Mouse (Mus musculus) spleen, adult 2 months (tissue): Measurements from ENCODE around the gene Aplp1. TPM values are rescaled to one million over a fixed set of nuclear protein-coding genes. Genes with fewer than 3 reads are reported as not detected.

Experiments
- DNase-seq, 2 experiments: peaks; one replicate each; pipeline versions ENCODE4 v3.0.0 to v3.0.0-alpha.2; 2012 to 2021; ENCODE audit warnings: low spot score in 2 of 2, low read depth in 1 of 2
- H3K27ac ChIP-seq: fragments of 200-500 bp; 2 replicates; pipeline ENCODE4 v1.5.1; 2012; ENCODE audit warnings: low read length, inconsistent platforms; ENCODE audit not compliant: insufficient read depth
- H3K27me3 ChIP-seq: fragments of 200-500 bp; 2 replicates; pipeline ENCODE4 v1.6.1; 2012; ENCODE audit warnings: mild to moderate bottlenecking, moderate library complexity, low read length, inconsistent platforms; ENCODE audit not compliant: control insufficient read depth, insufficient read depth
- H3K36me3 ChIP-seq: fragments of 200-500 bp; 2 replicates; pipeline ENCODE4 v1.6.1; 2012; ENCODE audit warnings: mild to moderate bottlenecking, low read length, inconsistent platforms; ENCODE audit not compliant: control insufficient read depth, insufficient read depth
- H3K4me1 ChIP-seq: fragments of 200-500 bp; 2 replicates; pipeline ENCODE4 v1.6.1; 2011; ENCODE audit warnings: inconsistent platforms; ENCODE audit not compliant: control insufficient read depth, insufficient read depth, insufficient read length
- H3K4me3 ChIP-seq: fragments of 200-500 bp; 2 replicates; pipeline ENCODE4 v1.5.1; 2011; ENCODE audit warnings: mild to moderate bottlenecking, inconsistent platforms; ENCODE audit not compliant: insufficient read depth, insufficient read length; ENCODE audit errors: extremely low read depth
- CTCF ChIP-seq: fragments of 200-500 bp; IDR thresholded peaks from 2 replicates; pipeline ENCODE4 v1.5.1; 2011; ENCODE audit warnings: mild to moderate bottlenecking, inconsistent platforms; ENCODE audit not compliant: insufficient read depth, insufficient read length, insufficient replicate concordance; ENCODE audit errors: extremely low read depth
- POLR2A ChIP-seq: fragments of 200-500 bp; IDR thresholded peaks from 2 replicates; pipeline ENCODE4 v1.6.1; 2011; ENCODE audit warnings: low read depth, low read length, inconsistent platforms
- WGBS: fragments of 180-500 bp; shearing (Covaris S2); methylation state at CpG from one replicate; pipeline ENCODE4 v1.1.7; 2018; 5-methylcytosine and 5-hydroxymethylcytosine counted together
- polyA plus RNA-seq: library from polyadenylated mRNA; depleted of rRNA; stranded (reverse); fragments of >200 nt; gene quantifications from 2 replicates; pipeline ENCODE4 v1.2.3, GENCODE M21; 2012; rRNA removed

Gene Aplp1
- polyA plus RNA-seq = 1.9 and 2.3 TPM in 2 replicates

DNA sequence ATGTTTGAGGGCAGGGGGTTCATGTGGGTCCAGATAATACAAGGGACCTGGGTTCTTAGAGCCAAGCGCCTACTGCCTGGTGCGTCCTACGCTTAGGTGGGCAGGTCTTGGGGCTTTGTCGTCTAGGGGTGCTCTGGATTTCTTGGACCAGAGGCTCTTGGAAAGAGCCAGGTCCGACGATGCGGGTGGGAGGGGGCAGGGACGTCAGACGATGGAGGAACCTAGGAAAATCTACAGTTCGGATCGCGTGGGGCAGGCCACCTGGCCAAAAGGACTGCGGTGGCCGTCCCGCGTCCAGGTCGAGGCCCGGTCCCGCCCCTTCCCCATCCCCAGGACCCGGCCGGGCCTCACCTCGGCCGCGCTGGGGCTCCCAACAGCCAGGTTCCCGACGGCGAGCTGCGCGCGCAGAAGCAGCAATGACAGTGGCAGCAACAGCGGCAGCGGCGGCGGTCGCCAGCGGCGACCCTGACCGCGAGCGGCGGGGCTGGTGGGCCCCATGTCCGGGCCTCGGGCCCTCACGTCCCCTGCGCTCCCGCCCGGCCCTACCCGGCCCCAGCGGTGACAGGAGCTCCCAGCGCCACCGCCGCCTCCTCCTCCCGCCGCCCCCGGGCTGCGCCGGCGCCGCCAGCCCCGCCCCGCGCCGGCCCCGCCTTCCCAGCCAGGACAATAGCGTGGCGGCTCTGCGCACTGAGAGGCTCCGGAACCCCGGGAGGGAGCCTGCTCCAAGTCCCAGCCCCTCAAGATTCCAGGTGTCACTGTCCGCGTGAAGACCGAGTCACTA lies at the start of gene Aplp1:
Gene Aplp1 (minus strand): TSS at position 565 of the 781 bp plus-strand sequence.
- no peak within 1 kb of the TSS for H3K27ac ChIP-seq
- peak in 1 of 2 experiments; percentile 33 for DNase-seq
- no peaks in the 10 kb centered on the region for H3K36me3 ChIP-seq
- peak within 1 kb of the TSS; percentile 48 for H3K4me3 ChIP-seq
- TF ChIP-seq CTCF = no peak
- TF ChIP-seq POLR2A = no peak
- 3% methylated on average over 59 of the region's 72 CpGs for WGBS
- peaks cover 13% of the 10 kb centered on the region for H3K27me3 ChIP-seq
- peaks cover 6% of the 10 kb centered on the region for H3K4me1 ChIP-seq

DNA sequence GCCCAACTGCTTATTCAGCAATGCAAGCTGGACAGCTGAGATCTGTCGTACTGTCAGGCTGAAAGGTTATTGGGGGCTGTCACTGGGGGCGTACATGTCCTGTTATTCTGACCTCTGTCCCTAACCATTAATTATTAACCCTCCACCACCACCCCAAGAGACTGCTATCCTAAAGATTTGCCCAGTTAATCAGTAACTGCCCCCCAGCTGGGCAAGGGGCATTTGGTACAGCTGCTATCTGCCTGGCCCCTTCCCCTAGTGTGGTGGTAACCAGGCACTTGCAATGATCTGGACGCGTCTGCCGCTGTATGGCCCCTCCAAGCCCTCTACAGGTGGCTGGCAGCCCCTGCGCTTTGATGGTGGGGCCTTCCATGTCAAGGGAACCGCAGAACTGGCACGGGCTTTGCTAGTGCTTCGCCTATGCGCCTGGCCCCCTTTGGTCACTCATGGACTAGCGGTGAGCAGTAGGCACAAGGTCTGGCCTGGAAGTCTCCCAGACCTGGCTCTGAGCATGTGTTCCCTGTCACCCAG lies 48.1 kb upstream of the Aplp1 start, which contains the start of gene Prodh2:
Gene Prodh2 (plus strand): TSS at position 222 of the 531 bp plus-strand sequence.
- TF ChIP-seq POLR2A (no peak), CTCF (no peak)
- no peak for DNase-seq
- Histone ChIP-seq H3K27me3 (no peaks in the 10 kb centered on the region), H3K36me3 (no peaks in the 10 kb centered on the region), H3K27ac (no peak within 1 kb of the TSS), H3K4me1 (no peaks in the 10 kb centered on the region), H3K4me3 (no peak within 1 kb of the TSS)
- WGBS = 60% methylated on average over 11 of the region's 11 CpGs

DNA sequence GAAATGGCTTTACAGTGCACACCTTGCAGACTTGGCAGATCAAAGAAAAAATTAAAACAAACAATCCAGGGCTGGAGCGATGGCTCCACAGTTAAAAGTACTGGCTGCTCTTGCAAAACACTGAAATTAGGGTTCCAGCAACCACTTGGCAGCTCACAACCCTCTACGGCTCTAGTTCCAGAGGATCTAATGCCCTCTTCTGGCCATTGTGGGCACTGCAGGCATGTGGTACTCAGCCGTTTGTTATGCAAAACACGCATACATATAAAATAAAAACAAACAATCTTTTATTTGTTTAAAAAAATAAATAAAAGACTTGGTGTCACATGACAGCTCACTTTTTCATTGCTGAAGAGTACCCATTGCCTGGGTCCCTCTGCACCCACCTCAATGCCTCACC lies 47.4 kb upstream of the Aplp1 start:
- WGBS = 16% methylated on average over 4 of the region's 4 CpGs
- Histone ChIP-seq H3K27me3 (no peaks in the 10 kb centered on the region), H3K36me3 (no peaks in the 10 kb centered on the region), H3K27ac (no peak overlapping the region), H3K4me3 (no peak overlapping the region), H3K4me1 (no peaks in the 10 kb centered on the region)
- TF ChIP-seq POLR2A = no peak
- peak; percentile 55; the same call in 1 of the 2 replicates for TF ChIP-seq CTCF
- DNase-seq = peak; percentile 40 to 66

DNA sequence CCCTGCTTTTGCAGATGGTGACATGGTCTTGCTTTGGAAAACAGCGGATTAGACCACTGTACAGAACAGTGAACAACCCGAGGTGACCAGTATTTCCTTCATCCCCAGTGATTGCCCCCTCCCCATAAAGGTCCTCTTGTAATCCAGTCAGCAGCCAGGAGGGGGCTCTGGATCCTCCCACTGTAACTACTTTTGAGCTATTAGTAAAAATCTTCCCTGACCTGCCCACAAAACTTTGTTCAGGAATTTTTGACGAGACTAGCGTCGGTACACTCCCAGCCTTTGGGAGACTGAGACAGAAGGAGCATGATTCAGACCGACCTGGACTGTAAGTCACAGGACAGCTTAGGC lies 45.6 kb upstream of the Aplp1 start:
- 30% methylated on average over 6 of the region's 6 CpGs for WGBS
- no peaks in the 10 kb centered on the region for H3K4me1 ChIP-seq
- H3K27me3 ChIP-seq = no peaks in the 10 kb centered on the region
- TF ChIP-seq CTCF = no peak
- no peak for TF ChIP-seq POLR2A
- no peak overlapping the region for H3K4me3 ChIP-seq
- no peak for DNase-seq
- no peaks in the 10 kb centered on the region for H3K36me3 ChIP-seq
- H3K27ac ChIP-seq = no peak overlapping the region

DNA sequence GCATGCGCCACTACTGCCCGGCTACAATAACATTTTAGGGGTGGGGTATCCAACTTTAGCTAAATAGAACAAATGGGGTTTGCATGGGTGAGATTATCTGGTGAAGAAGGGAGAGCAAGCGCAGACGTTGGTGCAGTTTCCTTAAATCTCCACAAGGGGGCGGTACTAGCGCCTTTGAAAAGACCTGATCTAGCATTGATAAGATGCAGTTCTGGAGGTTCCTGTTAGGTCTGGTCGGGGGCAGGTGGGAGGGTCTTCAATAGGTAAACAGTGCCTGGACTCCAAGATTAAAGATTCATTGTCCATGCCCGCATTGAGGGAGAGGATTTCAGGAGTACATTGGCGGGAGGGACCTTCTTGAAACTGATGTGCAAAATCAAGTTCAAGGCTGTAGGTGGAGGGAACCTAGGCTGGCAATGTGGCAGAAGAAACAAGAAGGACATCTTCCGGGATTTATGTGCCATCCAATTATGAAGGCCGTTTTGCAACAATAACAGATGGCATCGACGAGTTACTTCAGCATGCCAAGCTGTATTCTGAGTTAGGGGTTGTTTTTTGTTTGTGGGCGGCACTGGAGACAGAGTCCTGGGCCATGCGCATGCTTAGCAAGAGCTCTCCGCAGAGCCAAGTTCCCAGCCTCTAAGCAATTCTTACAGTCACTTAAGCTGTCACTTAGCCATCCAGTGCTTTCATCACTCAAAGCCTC lies 45.1 kb upstream of the Aplp1 start:
- peak; percentile 12 to 26 for DNase-seq
- 31% methylated on average over 16 of the region's 16 CpGs for WGBS
- H3K27me3 ChIP-seq = no peaks in the 10 kb centered on the region
- TF ChIP-seq POLR2A (no peak), CTCF (peak; percentile 33; the same call in 1 of the 2 replicates)
- H3K4me1 ChIP-seq = no peaks in the 10 kb centered on the region
- H3K36me3 ChIP-seq = no peaks in the 10 kb centered on the region
- H3K27ac ChIP-seq = no peak overlapping the region
- no peak overlapping the region for H3K4me3 ChIP-seq

DNA sequence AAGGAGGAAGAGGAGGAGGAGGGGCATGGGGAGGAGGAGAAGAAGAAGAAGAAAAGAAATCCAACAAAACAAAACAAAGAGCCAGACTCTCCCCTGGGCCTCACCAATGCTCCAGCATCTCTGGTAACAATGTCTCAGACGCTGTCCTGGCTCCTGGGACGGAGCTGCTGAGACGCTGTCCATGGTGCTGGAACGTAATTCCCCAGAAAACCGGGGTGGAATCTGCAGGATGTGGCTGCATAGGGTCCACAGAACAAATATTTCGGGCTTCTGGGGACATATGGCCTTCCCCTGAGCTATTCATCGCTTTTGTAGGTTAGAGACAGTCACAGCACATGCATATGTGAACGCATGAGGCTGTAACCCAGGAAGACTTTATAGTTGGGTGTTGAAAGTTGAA lies 38.9 kb upstream of the Aplp1 start:
- 18% methylated on average over 8 of the region's 8 CpGs for WGBS
- TF ChIP-seq CTCF (no peak), POLR2A (no peak)
- H3K27ac ChIP-seq = no peak overlapping the region
- no peaks in the 10 kb centered on the region for H3K4me1 ChIP-seq
- no peaks in the 10 kb centered on the region for H3K27me3 ChIP-seq
- no peaks in the 10 kb centered on the region for H3K36me3 ChIP-seq
- no peak overlapping the region for H3K4me3 ChIP-seq
- no peak for DNase-seq
